9 mouse cellular contexts compared by ENCODE assay signal in genomic region chr12:20232746-20233453, GRCm38 (mm10).
DNase-seq lines count a peak whose midpoint lies in the region; ATAC-seq and TF ChIP-seq lines count a peak whose summit lies in the region.
"Had no signal": no experiment of that assay in that cellular context is flagged by ENCODE, and none has a peak within 500 bp of the region (broad histone marks: within the 10 kb centered on the region; RNA-seq: fewer than 3 reads in every experiment).

No protein-coding gene starts in this region.

- no peaks in the 10 kb centered on the region; the same call in 1 of the 2 replicates for H3K27me3 ChIP-seq in cerebellum, adult 2 months (ENCODE audit: control insufficient read depth, insufficient read depth, low read length)
- peaks cover 26% of the 10 kb centered on the region for H3K27me3 ChIP-seq in forebrain, embryonic 12.5 days
- H3K27me3 ChIP-seq in midbrain, embryonic 12.5 days, result peaks cover 20% of the 10 kb centered on the region

- H3K4me1 ChIP-seq in cerebellum, adult 2 months (ENCODE audit: control insufficient read depth, insufficient read depth, low read length), result no peaks in the 10 kb centered on the region
- no peaks in the 10 kb centered on the region for H3K4me1 ChIP-seq in forebrain, embryonic 12.5 days
- no peaks in the 10 kb centered on the region for H3K4me1 ChIP-seq in midbrain, embryonic 12.5 days

- ATAC-seq in cerebellum, adult (ENCODE audit: insufficient number of reproducible peaks, low FRiP score, low TSS enrichment), result peak; percentile 62; the same call in 1 of the 2 replicates
- peak; percentile 40; the same call in 1 of the 2 replicates for ATAC-seq in forebrain, embryonic 12.5 days (ENCODE audit: low FRiP score)
- ATAC-seq in midbrain, embryonic 12.5 days (ENCODE audit: low FRiP score, low read depth), result peak; percentile 59

- no peak overlapping the region for H3K27ac ChIP-seq in cerebellum, adult 2 months (ENCODE audit: insufficient read depth, low read length)
- H3K27ac ChIP-seq in forebrain, embryonic 12.5 days, result no peak overlapping the region
- H3K27ac ChIP-seq in midbrain, embryonic 12.5 days (replicated peaks), result no peak overlapping the region
- no peak overlapping the region for H3K27ac ChIP-seq in layer of hippocampus, adult 2 months
- H3K27ac ChIP-seq: macrophage had no signal

- no peak for TF ChIP-seq POLR2A in cerebellum, adult 2 months (IDR thresholded peaks at IDR 0.05; ENCODE audit: borderline replicate concordance, insufficient read depth, low read length)

- 64% methylated on average over 32 of the region's 32 CpGs for WGBS in cerebellum, adult 2 months
- WGBS in forebrain, embryonic 12.5 days, result 67% methylated on average over 32 of the region's 32 CpGs
- WGBS in midbrain, embryonic 12.5 days, result 67% methylated on average over 32 of the region's 32 CpGs

- H3K4me2 ChIP-seq in forebrain, embryonic 12.5 days, result no peak overlapping the region
- no peak overlapping the region for H3K4me2 ChIP-seq in midbrain, embryonic 12.5 days (replicated peaks)

- peaks cover 20% of the 10 kb centered on the region; the same call in 1 of the 2 replicates for H3K36me3 ChIP-seq in forebrain, embryonic 12.5 days (replicated peaks)
- H3K36me3 ChIP-seq in midbrain, embryonic 12.5 days, result no peaks in the 10 kb centered on the region

- H3K9me3 ChIP-seq in forebrain, embryonic 12.5 days, result peaks cover 63% of the 10 kb centered on the region
- peaks cover 64% of the 10 kb centered on the region for H3K9me3 ChIP-seq in midbrain, embryonic 12.5 days

- TF ChIP-seq CTCF in cerebellum, adult 2 months (IDR thresholded peaks at IDR 0.05; ENCODE audit: borderline replicate concordance, insufficient read depth, low read depth, low read length), result no peak
- TF ChIP-seq CTCF in layer of hippocampus, adult 2 months (conservative IDR thresholded peaks at IDR 0.05), result no peak

- DNase-seq in cerebellum, adult 2 months, result no peak
- DNase-seq in A20 (ENCODE audit: low read depth, low spot score), result peak; percentile 4
- peak; percentile 8 for DNase-seq in induced T-regulatory cell, adult 2 months (ENCODE audit: low read depth)
- peak; percentile 5 for DNase-seq in testis, postnatal 14 days (ENCODE audit: low spot score)
- DNase-seq in layer of hippocampus, adult 2 months (ENCODE audit: low spot score in 2 of 2), result no peak

- no peak overlapping the region for H3K9ac ChIP-seq in forebrain, embryonic 12.5 days
- no peak overlapping the region for H3K9ac ChIP-seq in midbrain, embryonic 12.5 days (replicated peaks)

- H3K4me3 ChIP-seq in cerebellum, adult 2 months (replicated peaks; ENCODE audit: insufficient read depth, low read depth, low read length), result no peak overlapping the region
- no peak overlapping the region for H3K4me3 ChIP-seq in forebrain, embryonic 12.5 days (replicated peaks)
- no peak overlapping the region for H3K4me3 ChIP-seq in midbrain, embryonic 12.5 days
- no peak overlapping the region for H3K4me3 ChIP-seq in layer of hippocampus, adult 2 months

Comparison
In these comparisons a context has a peak if more than half of its experiments do, and no peak if none do; other contexts are left out.
1. DNase-seq: peak in A20 (single experiment), induced T-regulatory cell, adult 2 months (single experiment) and testis, postnatal 14 days (single experiment); none in cerebellum, adult 2 months (0 of 2) and layer of hippocampus, adult 2 months (0 of 2).
2. Peak in every context shown above with its lines, with median percentiles within 50 percentile points of each other: ATAC-seq.